Mouse (Mus musculus) CH12.LX (cell line): ENCODE measurements at regions not wholly inside any gene's neighbourhood (a gene's known extent, or its start where the extent isn't known, plus 50 kb on each side); places are given as distances from the start of the nearest gene placed in this dataset.

ENCODE experiments used
- DNase-seq: peaks from one replicate; pipeline ENCODE4 v3.0.0-alpha.2; 2013; ENCODE audit errors: extremely low read depth
- H3K27ac ChIP-seq: 2 replicates; pipeline ENCODE4 v1.5.1; 2012; ENCODE audit warnings: low read depth, mild to moderate bottlenecking, control low read depth, moderate library complexity; ENCODE audit not compliant: insufficient read depth
- H3K27me3 ChIP-seq: replicated peaks from 2 replicates; pipeline ENCODE3; 2012; ENCODE audit warnings: inconsistent platforms
- H3K36me3 ChIP-seq, 2 experiments: replicated peaks in 1 of 2; 2 replicates each; pipeline versions ENCODE3 to v1.6.1; 2012; ENCODE audit warnings: inconsistent platforms in 1 of 2, low read length in 1 of 2, mild to moderate bottlenecking in 1 of 2, mixed read lengths in 1 of 2, moderate library complexity in 1 of 2; ENCODE audit not compliant: control insufficient read depth in 1 of 2, insufficient read depth in 1 of 2
- H3K4me1 ChIP-seq, 2 experiments: 2 replicates each; pipeline ENCODE4 v1.6.1; 2012; ENCODE audit warnings: inconsistent platforms in 1 of 2, moderate library complexity in 1 of 2; ENCODE audit not compliant: insufficient read depth in 2 of 2, control insufficient read depth in 1 of 2
- H3K4me2 ChIP-seq: 2 replicates; pipeline ENCODE4 v1.6.1; 2012; ENCODE audit warnings: low read depth, mild to moderate bottlenecking, control low read depth; ENCODE audit not compliant: poor library complexity, insufficient read depth, severe bottlenecking
- H3K4me3 ChIP-seq, 3 experiments: fragments of 150-350 bp in 1 of 3; sonication (generic) in 1 of 3; replicated peaks in 1 of 3; 2 replicates each; pipeline versions ENCODE3 to v1.5.1; 2011 to 2012; ENCODE audit warnings: low read depth in 2 of 3, low read length in 2 of 3, mild to moderate bottlenecking in 2 of 3, moderate library complexity in 2 of 3, control low read depth in 1 of 3, improper control_type of control experiment in 1 of 3, inconsistent platforms in 1 of 3, mixed read lengths in 1 of 3; ENCODE audit not compliant: poor library complexity in 1 of 3
- H3K79me2 ChIP-seq: replicated peaks from 2 replicates; pipeline ENCODE4 v1.6.1; 2012; ENCODE audit warnings: mild to moderate bottlenecking, moderate library complexity; ENCODE audit not compliant: control insufficient read depth, poor library complexity, insufficient read depth, severe bottlenecking; ENCODE audit errors: extremely low read depth
- H3K9ac ChIP-seq: 2 replicates; pipeline ENCODE4 v1.6.1; 2012; ENCODE audit warnings: low read depth, mild to moderate bottlenecking, control low read depth, moderate library complexity; ENCODE audit not compliant: insufficient read depth
- H3K9me3 ChIP-seq: replicated peaks from 2 replicates; pipeline ENCODE3; 2012; ENCODE audit warnings: low read length, inconsistent platforms, mixed read lengths
- BHLHE40 ChIP-seq: IDR thresholded peaks from 2 replicates; pipeline ENCODE4 v1.6.1; 2011; ENCODE audit warnings: mild to moderate bottlenecking, low read depth, low read length, improper control_type of control experiment
- CHD1 ChIP-seq: IDR thresholded peaks from 2 replicates; pipeline ENCODE4 v1.6.1; 2012; ENCODE audit warnings: low read depth, low read length, improper control_type of control experiment, inconsistent platforms
- CTCF ChIP-seq, 2 experiments: IDR thresholded peaks in 1 of 2; conservative IDR thresholded peaks in 1 of 2; 2 replicates each; pipeline ENCODE4 v1.5.1; 2011 to 2012; ENCODE audit warnings: low read depth in 2 of 2, low read length in 2 of 2, improper control_type of control experiment in 1 of 2, inconsistent platforms in 1 of 2, mild to moderate bottlenecking in 1 of 2, moderate library complexity in 1 of 2
- E2F4 ChIP-seq: IDR thresholded peaks from 2 replicates; pipeline ENCODE4 v1.6.1; 2011; ENCODE audit warnings: low read depth, low read length, improper control_type of control experiment; ENCODE audit not compliant: insufficient replicate concordance
- ETS1 ChIP-seq: conservative IDR thresholded peaks from 2 replicates; pipeline ENCODE4 v1.6.1; 2012; ENCODE audit warnings: low read depth, mild to moderate bottlenecking, inconsistent platforms, low read length, improper control_type of control experiment, moderate library complexity
- HCFC1 ChIP-seq: IDR thresholded peaks from 2 replicates; pipeline ENCODE4 v1.6.1; 2012; ENCODE audit warnings: low read depth, mild to moderate bottlenecking, inconsistent platforms, low read length, improper control_type of control experiment
- IRF4 ChIP-seq: IDR thresholded peaks from 2 replicates; pipeline ENCODE4 v1.6.1; 2014; ENCODE audit warnings: low read depth, mild to moderate bottlenecking, inconsistent platforms, low read length, improper control_type of control experiment
- KAT2A ChIP-seq: IDR thresholded peaks from 2 replicates; pipeline ENCODE4 v1.6.1; 2012; ENCODE audit warnings: low read length, improper control_type of control experiment, inconsistent platforms; ENCODE audit not compliant: insufficient replicate concordance
- MAFK ChIP-seq: IDR thresholded peaks from 2 replicates; pipeline ENCODE4 v1.6.1; 2011; ENCODE audit warnings: low read length, improper control_type of control experiment; ENCODE audit not compliant: insufficient replicate concordance
- MAZ ChIP-seq: IDR thresholded peaks from 2 replicates; pipeline ENCODE4 v1.6.1; 2012; ENCODE audit warnings: low read depth, mild to moderate bottlenecking, inconsistent platforms, low read length, improper control_type of control experiment, moderate library complexity
- MEF2A ChIP-seq: IDR thresholded peaks from 2 replicates; pipeline ENCODE4 v1.6.1; 2014; ENCODE audit warnings: low read depth, mild to moderate bottlenecking, inconsistent platforms, low read length, improper control_type of control experiment, borderline replicate concordance
- MXI1 ChIP-seq: IDR thresholded peaks from 2 replicates; pipeline ENCODE4 v1.6.1; 2011; ENCODE audit warnings: mild to moderate bottlenecking, low read depth, low read length, improper control_type of control experiment
- MYC ChIP-seq: IDR thresholded peaks from 2 replicates; pipeline ENCODE4 v1.6.1; 2011; ENCODE audit warnings: low read depth, mild to moderate bottlenecking, improper control_type of control experiment, low read length
- NELFE ChIP-seq: IDR thresholded peaks from 2 replicates; pipeline ENCODE4 v1.6.1; 2011; ENCODE audit warnings: low read depth, low read length, improper control_type of control experiment
- NRF1 ChIP-seq: IDR thresholded peaks from 2 replicates; pipeline ENCODE4 v1.6.1; 2014; ENCODE audit warnings: low read depth, mild to moderate bottlenecking, inconsistent platforms, low read length, improper control_type of control experiment, moderate library complexity
- PAX5 ChIP-seq: IDR thresholded peaks from 2 replicates; pipeline ENCODE4 v1.6.1; 2012; ENCODE audit warnings: low read length, inconsistent platforms, mixed read lengths
- POLR2AphosphoS2 ChIP-seq: IDR thresholded peaks from 2 replicates; pipeline ENCODE4 v1.6.1; 2011; ENCODE audit warnings: low read depth, low read length, improper control_type of control experiment
- RAD21 ChIP-seq: IDR thresholded peaks from 2 replicates; pipeline ENCODE4 v1.6.1; 2011; ENCODE audit warnings: low read depth, mild to moderate bottlenecking, low read length, improper control_type of control experiment, moderate library complexity
- SIN3A ChIP-seq: IDR thresholded peaks from 2 replicates; pipeline ENCODE4 v1.6.1; 2012; ENCODE audit warnings: low read length, improper control_type of control experiment, inconsistent platforms
- TBP ChIP-seq: conservative IDR thresholded peaks from 2 replicates; pipeline ENCODE4 v1.6.1; 2011; ENCODE audit warnings: low read depth, low read length, improper control_type of control experiment
- UBTF ChIP-seq: IDR thresholded peaks from 2 replicates; pipeline ENCODE4 v1.6.1; 2012; ENCODE audit warnings: low read depth, mild to moderate bottlenecking, inconsistent platforms, low read length, improper control_type of control experiment, moderate library complexity
- USF2 ChIP-seq: conservative IDR thresholded peaks from 2 replicates; pipeline ENCODE4 v1.6.1; 2011; ENCODE audit warnings: low read depth, low read length, improper control_type of control experiment
- ZKSCAN1 ChIP-seq: IDR thresholded peaks from 2 replicates; pipeline ENCODE4 v1.6.1; 2012; ENCODE audit warnings: low read depth, inconsistent platforms, low read length, improper control_type of control experiment, borderline replicate concordance
- ZNF384 ChIP-seq: IDR thresholded peaks from 2 replicates; pipeline ENCODE4 v1.6.1; 2012; ENCODE audit warnings: low read depth, low read length, improper control_type of control experiment, inconsistent platforms
- dilution Hi-C: fragments of 300-500 bp; cut with MboI; formaldehyde crosslinking; loops from 2 replicates; pipeline ENCODE4 v1.14.3; 2020; ENCODE audit warnings: low sequenced_read_pairs; ENCODE audit not compliant: extremely low pct_unique_long_range_greater_than_20kb, extremely low pct_ligation_motif_present
- in situ Hi-C: fragments of 300-500 bp; cut with MboI; formaldehyde crosslinking; loops from 3 replicates; pipeline ENCODE4 v1.14.3; 2019; ENCODE audit warnings: low sequenced_read_pairs, low pct_ligation_motif_present, low pct_unique_long_range_greater_than_20kb, mixed read lengths

DNA sequence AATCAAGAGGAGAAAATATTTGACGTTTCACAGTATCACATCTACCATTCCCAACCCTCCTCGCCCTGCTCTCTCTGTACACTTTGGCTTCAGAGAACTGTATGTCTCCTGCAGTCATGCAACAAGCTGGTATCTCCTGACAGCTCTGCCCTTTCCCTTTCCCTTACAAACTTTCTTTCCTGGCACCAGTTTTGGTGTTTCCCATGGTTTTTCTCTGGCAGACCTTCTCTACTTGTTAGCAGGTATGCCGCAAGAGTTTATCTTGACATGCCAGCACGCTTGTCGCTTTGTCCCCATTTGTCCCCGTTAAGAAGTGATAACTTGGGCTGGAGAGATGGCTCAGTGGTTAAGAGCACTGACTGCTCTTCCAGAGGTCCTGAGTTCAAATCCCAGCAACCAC is 94.9 kb downstream of the D16Ertd472e start:
- H3K27me3 ChIP-seq = no peaks in the 10 kb centered on the region
- no peak overlapping the region for H3K4me3 ChIP-seq
- in situ Hi-C loops (loop anchor here (10.0 kb wide), 1 partner anchor 143 kb away; no protein-coding TSS in a partner anchor), dilution Hi-C loops (no loop called here)
- no peak overlapping the region for H3K9ac ChIP-seq
- DNase-seq = no peak
- no peak overlapping the region for H3K4me2 ChIP-seq
- H3K36me3 ChIP-seq = no peaks in the 10 kb centered on the region
- H3K4me1 ChIP-seq = no peaks in the 10 kb centered on the region
- no peaks in the 10 kb centered on the region for H3K9me3 ChIP-seq
- H3K79me2 ChIP-seq = no peaks in the 10 kb centered on the region
- no peak for TF ChIP-seq MAFK
- TF ChIP-seq KAT2A = no peak
- no peak for TF ChIP-seq MAZ
- TF ChIP-seq E2F4 = no peak
- TF ChIP-seq BHLHE40 = no peak
- no peak for TF ChIP-seq IRF4
- no peak for TF ChIP-seq HCFC1
- TF ChIP-seq CTCF (conservative IDR thresholded peaks at IDR 0.05 in 1 of 2, IDR thresholded peaks at IDR 0.05 in 1 of 2; ENCODE audit: low read depth in 2 of 2, low read length in 2 of 2) = no peak
- no peak for TF ChIP-seq ETS1
- no peak overlapping the region for H3K27ac ChIP-seq

DNA sequence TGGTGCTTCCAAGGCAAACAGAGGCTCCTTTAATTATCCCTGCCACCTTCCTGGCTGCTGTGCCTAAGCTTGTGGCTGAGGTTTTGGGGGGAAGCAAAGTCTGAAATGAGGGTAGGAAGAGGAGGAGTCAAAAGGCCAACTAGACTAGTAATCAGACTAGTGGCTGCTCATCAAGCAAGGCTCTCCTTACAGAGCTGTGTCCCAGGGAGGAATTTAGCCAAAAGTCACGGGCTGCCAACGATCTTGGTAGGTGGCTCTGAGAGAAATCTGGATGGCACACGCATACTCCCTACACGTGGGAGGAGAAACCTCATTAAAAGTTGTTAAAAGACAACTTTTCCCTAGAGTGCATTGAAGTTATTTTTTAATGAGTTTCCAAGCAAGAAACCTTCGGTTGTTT is 95.4 kb downstream of the D16Ertd472e start:
- dilution Hi-C loops = no loop called here
- DNase-seq = no peak

DNA sequence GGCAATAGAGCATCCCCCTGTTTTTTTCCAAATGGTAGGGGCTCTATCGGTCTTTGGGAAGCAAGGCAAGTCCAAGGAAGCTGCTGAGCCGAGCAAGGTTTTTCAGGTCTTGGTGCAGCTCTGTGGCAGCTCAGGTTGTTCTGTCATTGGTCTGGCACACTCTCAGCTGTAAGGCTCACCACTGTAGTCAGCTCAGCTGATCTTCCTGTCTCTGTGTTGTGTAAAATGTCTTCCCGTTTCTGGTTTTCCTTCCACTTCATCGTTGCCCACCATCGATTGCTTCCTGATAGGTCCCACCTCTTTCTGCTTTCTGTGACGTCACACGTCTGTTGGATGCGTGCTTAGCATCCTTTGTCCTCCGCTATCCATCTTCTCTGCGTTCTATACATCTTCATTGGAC is 96.2 kb downstream of the D16Ertd472e start:
- Histone ChIP-seq H3K27ac (no peak overlapping the region), H3K36me3 (no peaks in the 10 kb centered on the region), H3K79me2 (no peaks in the 10 kb centered on the region), H3K27me3 (no peaks in the 10 kb centered on the region), H3K4me2 (no peak overlapping the region), H3K4me3 (no peak overlapping the region), H3K4me1 (no peaks in the 10 kb centered on the region), H3K9ac (no peak overlapping the region), H3K9me3 (no peaks in the 10 kb centered on the region)
- dilution Hi-C loops (no loop called here), in situ Hi-C loops (loop anchor here (10.0 kb wide), 1 partner anchor 145 kb away; no protein-coding TSS in a partner anchor)
- no peak for DNase-seq
- TF ChIP-seq MAZ (no peak), MEF2A (no peak), ZNF384 (no peak), POLR2AphosphoS2 (no peak), NELFE (no peak), CHD1 (no peak), NRF1 (no peak), RAD21 (no peak), TBP (no peak), HCFC1 (no peak), USF2 (no peak), MXI1 (no peak), ZKSCAN1 (no peak)

More for the DNA sequence above, 95.4 kb downstream of the D16Ertd472e start:
- H3K9me3 ChIP-seq = no peaks in the 10 kb centered on the region
- H3K79me2 ChIP-seq = no peaks in the 10 kb centered on the region
- H3K4me3 ChIP-seq = no peak overlapping the region
- no peak for TF ChIP-seq MXI1
- no peak for TF ChIP-seq ETS1
- TF ChIP-seq SIN3A = no peak
- TF ChIP-seq PAX5 = no peak
- TF ChIP-seq MYC = no peak
- TF ChIP-seq UBTF = no peak
- no peaks in the 10 kb centered on the region for H3K27me3 ChIP-seq
- H3K4me2 ChIP-seq = no peak overlapping the region
- in situ Hi-C loops = loop anchor here (10.0 kb wide), 1 partner anchor 144 kb away; no protein-coding TSS in a partner anchor
- no peak overlapping the region for H3K9ac ChIP-seq
- no peak overlapping the region for H3K27ac ChIP-seq
- no peaks in the 10 kb centered on the region for H3K4me1 ChIP-seq
- no peaks in the 10 kb centered on the region for H3K36me3 ChIP-seq
